Mouse (Mus musculus) ES-E14 (cell line): ENCODE measurements at regions not wholly inside any gene's neighbourhood (a gene's known extent, or its start where the extent isn't known, plus 50 kb on each side); places are given as distances from the start of the nearest gene placed in this dataset.

Source experiments
- CHD2 ChIP-seq: IDR thresholded peaks from 2 replicates; pipeline ENCODE4 v1.6.1; 2014; ENCODE audit warnings: mild to moderate bottlenecking, low read depth, low read length, inconsistent platforms
- HCFC1 ChIP-seq: IDR thresholded peaks from 2 replicates; pipeline ENCODE4 v1.6.1; 2012; ENCODE audit warnings: low read length, inconsistent platforms, borderline replicate concordance; ENCODE audit not compliant: insufficient read depth
- MAFK ChIP-seq: IDR thresholded peaks from 2 replicates; pipeline ENCODE4 v1.6.1; 2014; ENCODE audit warnings: mild to moderate bottlenecking, low read depth, low read length, inconsistent platforms; ENCODE audit not compliant: insufficient read depth
- ZC3H11A ChIP-seq: IDR thresholded peaks from 2 replicates; pipeline ENCODE4 v1.6.1; 2012; ENCODE audit warnings: low read depth, mild to moderate bottlenecking, inconsistent platforms, low read length, borderline replicate concordance
- ZNF384 ChIP-seq: IDR thresholded peaks from 2 replicates; pipeline ENCODE4 v1.6.1; 2012; ENCODE audit warnings: low read depth, low read length, inconsistent platforms

GRCm38 (mm10) chr5:54827076-54827475 is 828.8 kb downstream of the Stim2 start:
- TF ChIP-seq MAFK (no peak), CHD2 (no peak), ZNF384 (no peak), HCFC1 (no peak), ZC3H11A (no peak)
